Mouse (Mus musculus) lung, embryonic 14.5 days (tissue): Measurements from ENCODE around the gene Timmdc1. TPM values are rescaled to one million over a fixed set of nuclear protein-coding genes. Genes with fewer than 3 reads are reported as not detected.

Experiments
- ATAC-seq: fragments of 200-750 bp; cut with Nextera tagmentation; 2 replicates; pipeline ENCODE4 v1.8.0; 2017; ENCODE audit warnings: mild to moderate bottlenecking, moderate TSS enrichment, moderate library complexity; ENCODE audit not compliant: insufficient read depth
- DNase-seq: peaks from one replicate; pipeline ENCODE4 v3.0.0-alpha.2; 2015
- H3K27ac ChIP-seq: fragments of 300-500 bp; sonication (generic); 2 replicates; pipeline ENCODE4 v1.5.1; 2014; ENCODE audit warnings: low read depth, mild to moderate bottlenecking, moderate library complexity
- H3K27me3 ChIP-seq: fragments of 300-500 bp; sonication (generic); 2 replicates; pipeline ENCODE4 v1.6.1; 2014; ENCODE audit warnings: low read length, control low read depth; ENCODE audit not compliant: insufficient read depth
- H3K36me3 ChIP-seq: fragments of 300-500 bp; sonication (generic); 2 replicates; pipeline ENCODE4 v1.6.1; 2014; ENCODE audit warnings: control low read depth; ENCODE audit not compliant: insufficient read depth
- H3K4me1 ChIP-seq: fragments of 300-500 bp; sonication (generic); 2 replicates; pipeline ENCODE4 v1.6.1; 2014; ENCODE audit warnings: antibody characterized with exemption, control low read depth; ENCODE audit not compliant: insufficient read depth
- H3K4me2 ChIP-seq: fragments of 300-500 bp; sonication (generic); 2 replicates; pipeline ENCODE4 v1.6.1; 2014; ENCODE audit warnings: mild to moderate bottlenecking
- H3K4me3 ChIP-seq: fragments of 300-500 bp; sonication (generic); 2 replicates; pipeline ENCODE4 v1.5.1; 2014; ENCODE audit warnings: low read depth, low read length
- H3K9ac ChIP-seq: fragments of 300-500 bp; sonication (generic); 2 replicates; pipeline ENCODE4 v1.6.1; 2014
- H3K9me3 ChIP-seq: fragments of 300-500 bp; sonication (generic); 2 replicates; pipeline ENCODE4 v1.6.1; 2016; ENCODE audit warnings: low read depth, low read length, control low read depth
- CTCF ChIP-seq: IDR thresholded peaks from 2 replicates; pipeline ENCODE4 v1.5.1; 2016; ENCODE audit warnings: antibody characterized with exemption, low read depth
- WGBS: fragments of 180-500 bp; shearing (Covaris S2); extraction: QIAGEN DNeasy Blood & Tissue Kit; methylation state at CpG from one replicate; pipeline ENCODE4 v1.1.7; 2014; 5-methylcytosine and 5-hydroxymethylcytosine counted together
- polyA plus RNA-seq: library from polyadenylated mRNA; unstranded; fragments of >200 nt; fragmentation: Nextera tagmentation; extraction: Ambion mirVana; gene quantifications from 2 replicates; pipeline ENCODE4 v1.2.1, GENCODE M21; 2014

Timmdc1 gene
- polyA plus RNA-seq, 1 experiment from 2014 or later, result 25.1 TPM

DNA sequence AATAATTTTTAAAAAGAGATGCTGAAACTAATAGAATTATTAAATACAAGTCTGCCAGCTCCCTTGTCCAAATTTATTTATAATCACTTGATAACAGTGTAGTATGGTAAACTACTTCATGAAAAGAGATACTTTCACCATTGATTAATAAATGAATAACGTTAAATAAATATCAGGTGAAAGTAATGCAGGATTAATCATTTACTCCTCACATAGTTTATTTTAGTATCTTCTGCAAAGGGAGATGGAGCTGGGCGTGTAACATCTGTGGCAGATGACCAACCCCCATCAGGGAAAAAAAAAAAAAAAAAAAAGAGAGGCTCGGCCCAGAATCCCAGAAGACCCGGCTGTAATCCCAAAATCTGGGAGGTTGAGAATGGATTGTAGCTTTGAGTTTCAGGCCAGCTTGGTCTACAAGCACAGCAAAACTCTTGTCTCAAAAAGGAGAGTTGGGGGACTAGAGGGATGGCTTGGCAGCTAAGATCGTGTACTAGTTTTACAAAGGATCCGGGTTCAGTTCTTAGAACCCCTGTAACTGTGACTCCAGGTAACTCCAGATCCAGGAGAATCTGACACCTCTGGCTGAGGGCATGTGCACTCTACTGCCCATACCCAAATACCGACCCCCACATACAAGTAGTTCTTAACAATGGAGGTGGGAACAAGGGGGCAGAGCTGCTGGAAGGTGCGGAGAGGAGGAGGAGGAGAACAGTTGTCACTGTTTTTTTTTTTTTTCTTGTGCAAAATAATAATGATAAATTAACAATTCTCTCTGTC, 1.1 kb downstream of the Timmdc1 start:
- no peaks in the 10 kb centered on the region for H3K27me3 ChIP-seq
- H3K27ac ChIP-seq, result no peak overlapping the region
- H3K36me3 ChIP-seq, result peaks cover 34% of the 10 kb centered on the region
- ATAC-seq (no peak), DNase-seq (peak; percentile 14)
- H3K4me3 ChIP-seq, result peak overlapping the region; percentile 93
- H3K9ac ChIP-seq, result peak overlapping the region; percentile 94
- H3K4me2 ChIP-seq, result peak overlapping the region; percentile 67
- no peaks in the 10 kb centered on the region for H3K9me3 ChIP-seq
- WGBS, result 17% methylated on average over 8 of the region's 8 CpGs
- TF ChIP-seq CTCF, result no peak
- H3K4me1 ChIP-seq, result no peaks in the 10 kb centered on the region

DNA sequence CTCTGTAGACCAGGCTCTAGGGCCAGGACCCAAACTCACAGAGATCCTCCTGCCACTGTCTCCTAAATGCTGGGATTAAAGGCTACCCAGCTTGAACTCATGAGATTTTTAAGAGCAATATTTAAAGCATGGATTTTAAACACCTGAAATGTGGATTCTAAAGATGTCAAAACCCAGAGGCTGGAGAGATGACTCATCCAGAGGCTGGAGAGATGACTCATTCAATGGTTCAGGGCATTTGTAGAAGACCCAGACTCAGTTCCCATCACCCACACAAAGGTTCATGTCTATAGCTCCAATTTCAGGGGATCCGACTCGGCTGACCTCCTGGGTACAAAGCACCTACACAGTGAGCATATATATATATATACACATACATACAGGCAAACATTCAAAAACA, 3.3 kb downstream of the Timmdc1 start:
- Histone ChIP-seq H3K27me3 (no peaks in the 10 kb centered on the region), H3K27ac (no peak overlapping the region), H3K4me1 (no peaks in the 10 kb centered on the region), H3K9me3 (no peaks in the 10 kb centered on the region), H3K36me3 (peaks cover 26% of the 10 kb centered on the region), H3K4me3 (no peak overlapping the region), H3K4me2 (no peak overlapping the region), H3K9ac (no peak overlapping the region)
- WGBS, result 92% methylated on average over 2 of the region's 2 CpGs
- DNase-seq (no peak), ATAC-seq (no peak)
- no peak for TF ChIP-seq CTCF

DNA sequence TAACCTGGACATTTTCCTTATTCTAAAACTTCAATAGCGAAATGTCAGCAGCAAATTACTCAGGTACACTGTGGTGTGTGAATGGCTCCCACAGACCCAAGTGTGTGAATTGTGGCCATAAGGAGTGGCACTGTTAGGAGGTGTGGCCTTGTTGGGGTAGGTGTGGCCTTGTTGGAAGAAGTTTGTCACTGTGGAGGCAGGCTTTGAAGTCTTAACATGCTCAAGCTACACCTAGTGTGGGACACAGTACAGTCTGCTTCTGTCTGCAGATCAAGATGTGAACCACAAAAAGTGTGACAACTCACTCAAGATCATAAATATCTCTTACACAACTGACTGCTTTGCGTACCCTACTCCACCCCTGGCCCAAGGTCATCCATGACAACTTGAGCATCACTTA, 11.6 kb downstream of the Timmdc1 start:
- Histone ChIP-seq H3K4me1 (no peaks in the 10 kb centered on the region), H3K9me3 (no peaks in the 10 kb centered on the region), H3K27me3 (no peaks in the 10 kb centered on the region), H3K36me3 (peaks cover 43% of the 10 kb centered on the region), H3K27ac (no peak overlapping the region), H3K4me3 (no peak overlapping the region), H3K4me2 (no peak overlapping the region), H3K9ac (no peak overlapping the region)
- DNase-seq (no peak), ATAC-seq (no peak)
- TF ChIP-seq CTCF, result no peak
- 88% methylated on average over 2 of the region's 2 CpGs for WGBS

DNA sequence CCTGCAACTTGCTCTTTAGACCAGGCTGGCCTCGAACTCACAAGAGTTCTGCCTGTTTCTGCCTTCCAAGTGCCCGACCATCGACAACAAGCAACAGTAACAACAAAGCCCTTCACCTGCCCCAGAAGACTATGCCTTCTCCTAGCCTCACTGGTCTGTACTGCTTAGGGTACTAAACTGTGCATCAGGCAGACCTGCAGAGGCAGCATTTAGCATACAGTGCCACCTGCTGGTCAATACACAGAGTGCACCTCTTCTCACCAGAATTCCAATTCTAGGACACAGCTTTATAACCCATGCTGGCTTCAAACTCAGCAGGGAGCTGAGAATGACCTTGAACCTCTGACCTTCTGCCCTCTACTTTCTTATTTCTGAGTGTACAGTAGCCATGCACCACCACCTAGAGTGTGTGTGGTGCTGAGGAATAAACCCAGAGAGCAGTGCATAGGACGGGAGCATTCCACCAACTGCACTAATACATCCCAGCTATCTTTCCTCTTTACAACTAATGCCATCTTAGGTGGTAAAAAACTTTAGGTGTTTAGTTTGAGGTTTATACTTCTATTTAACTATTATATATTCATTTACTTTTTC, 16.3 kb downstream of the Timmdc1 start:
- no peak overlapping the region for H3K4me2 ChIP-seq
- no peaks in the 10 kb centered on the region for H3K4me1 ChIP-seq
- DNase-seq (peak; percentile 88), ATAC-seq (peak; percentile 88)
- H3K27me3 ChIP-seq, result no peaks in the 10 kb centered on the region
- H3K36me3 ChIP-seq, result peaks cover 56% of the 10 kb centered on the region
- WGBS, result 71% methylated on average over 4 of the region's 4 CpGs
- H3K4me3 ChIP-seq, result no peak overlapping the region
- peak; percentile 96 for TF ChIP-seq CTCF
- no peak overlapping the region for H3K27ac ChIP-seq
- H3K9me3 ChIP-seq, result no peaks in the 10 kb centered on the region
- H3K9ac ChIP-seq, result no peak overlapping the region

DNA sequence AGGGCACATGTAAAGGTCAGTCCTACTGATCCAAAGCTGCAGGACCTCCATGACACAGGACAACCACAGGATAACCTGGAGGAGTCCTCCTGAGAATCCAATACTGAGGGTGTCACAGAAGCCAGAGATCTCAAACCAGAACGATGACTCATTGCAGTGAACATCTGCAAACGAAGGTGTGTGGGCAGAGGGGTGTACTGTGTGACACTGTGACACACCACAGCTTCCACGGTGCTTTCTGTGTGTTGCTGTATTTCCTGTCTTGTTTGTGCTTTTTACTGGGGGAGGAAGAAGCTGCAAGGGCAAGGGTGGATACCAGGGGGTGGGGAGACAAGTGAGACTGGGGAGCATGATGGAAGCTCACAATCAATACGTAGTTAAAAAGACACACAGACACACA, 18.9 kb downstream of the Timmdc1 start:
- no peak overlapping the region for H3K9ac ChIP-seq
- WGBS, result 87% methylated on average over 4 of the region's 4 CpGs
- DNase-seq, result no peak
- no peak overlapping the region for H3K27ac ChIP-seq
- ATAC-seq, result no peak
- H3K27me3 ChIP-seq, result no peaks in the 10 kb centered on the region
- no peak overlapping the region for H3K4me2 ChIP-seq
- H3K4me3 ChIP-seq, result no peak overlapping the region
- peaks cover 63% of the 10 kb centered on the region for H3K36me3 ChIP-seq
- TF ChIP-seq CTCF, result no peak
- H3K9me3 ChIP-seq, result no peaks in the 10 kb centered on the region
- no peaks in the 10 kb centered on the region for H3K4me1 ChIP-seq

DNA sequence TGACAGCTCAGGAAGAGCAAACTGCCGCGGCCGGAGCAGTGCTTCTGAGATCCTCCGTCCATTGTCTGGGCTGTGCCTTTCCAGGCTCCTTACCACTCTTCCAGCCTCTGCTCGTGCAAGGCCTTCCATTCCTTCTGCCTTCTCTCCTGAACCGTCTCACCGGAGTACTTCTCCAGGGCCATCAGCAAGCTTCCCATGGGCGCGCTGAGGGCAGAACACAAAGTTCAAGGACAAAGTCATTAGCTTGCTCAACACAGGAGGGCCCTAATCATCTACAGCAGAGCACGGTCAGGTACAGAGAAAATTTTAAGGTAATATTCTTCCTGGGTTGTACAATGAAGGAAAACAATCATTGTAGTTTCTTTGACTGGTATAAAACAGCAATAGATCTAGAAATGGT, 20.0 kb downstream of the Timmdc1 start:
- 91% methylated on average over 10 of the region's 10 CpGs for WGBS
- DNase-seq (no peak), ATAC-seq (no peak)
- H3K27ac ChIP-seq, result no peak overlapping the region
- no peaks in the 10 kb centered on the region for H3K9me3 ChIP-seq
- no peak overlapping the region for H3K9ac ChIP-seq
- H3K4me3 ChIP-seq, result no peak overlapping the region
- H3K36me3 ChIP-seq, result peaks cover 61% of the 10 kb centered on the region
- no peaks in the 10 kb centered on the region for H3K27me3 ChIP-seq
- no peak for TF ChIP-seq CTCF
- H3K4me2 ChIP-seq, result no peak overlapping the region
- no peaks in the 10 kb centered on the region for H3K4me1 ChIP-seq

DNA sequence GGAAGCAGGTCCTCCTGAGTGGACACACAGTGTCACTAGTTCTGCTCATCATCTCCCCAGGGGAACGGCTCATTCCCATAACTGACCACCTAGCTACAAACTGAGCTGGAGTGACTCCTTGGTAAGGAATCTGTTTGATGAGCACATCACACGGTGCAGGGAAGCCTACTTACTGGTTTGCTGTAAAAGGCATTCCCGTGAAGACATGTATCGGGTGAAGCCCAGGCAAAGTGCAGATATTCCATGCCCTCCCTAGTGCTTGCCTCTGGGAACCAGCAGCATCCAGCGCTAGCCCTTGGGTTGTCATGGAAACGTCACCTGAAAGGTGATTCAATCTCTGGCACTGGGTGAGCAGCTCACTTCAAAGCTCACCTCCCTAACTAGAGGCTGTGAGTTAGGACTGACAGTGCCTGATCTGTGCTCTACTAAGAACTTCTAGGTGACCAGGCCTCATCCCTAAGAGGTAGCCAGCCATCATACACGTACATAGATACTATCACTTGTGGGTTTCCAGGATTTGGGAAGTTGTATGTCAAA, 25.8 kb downstream of the Timmdc1 start:
- no peak overlapping the region for H3K27ac ChIP-seq
- no peaks in the 10 kb centered on the region for H3K9me3 ChIP-seq
- 82% methylated on average over 7 of the region's 7 CpGs for WGBS
- no peak overlapping the region for H3K4me2 ChIP-seq
- no peak for DNase-seq
- no peak for TF ChIP-seq CTCF
- H3K27me3 ChIP-seq, result no peaks in the 10 kb centered on the region
- peaks cover 30% of the 10 kb centered on the region for H3K36me3 ChIP-seq
- no peak for ATAC-seq
- no peak overlapping the region for H3K9ac ChIP-seq
- no peaks in the 10 kb centered on the region for H3K4me1 ChIP-seq
- no peak overlapping the region for H3K4me3 ChIP-seq
